Mouse (Mus musculus) olfactory bulb, adult 2 months (tissue): Measurements from ENCODE around the gene Gm42957.

Experiments
- CTCF ChIP-seq: fragments of 200-500 bp; IDR thresholded peaks from 2 replicates; pipeline ENCODE4 v1.5.1; 2012; ENCODE audit warnings: low read depth, mild to moderate bottlenecking, low read length, moderate library complexity; ENCODE audit not compliant: insufficient read depth
- POLR2A ChIP-seq: fragments of 200-500 bp; IDR thresholded peaks from 2 replicates; pipeline ENCODE4 v1.6.1; 2012; ENCODE audit warnings: mild to moderate bottlenecking, low read depth, low read length, moderate library complexity; ENCODE audit not compliant: insufficient read depth

DNA sequence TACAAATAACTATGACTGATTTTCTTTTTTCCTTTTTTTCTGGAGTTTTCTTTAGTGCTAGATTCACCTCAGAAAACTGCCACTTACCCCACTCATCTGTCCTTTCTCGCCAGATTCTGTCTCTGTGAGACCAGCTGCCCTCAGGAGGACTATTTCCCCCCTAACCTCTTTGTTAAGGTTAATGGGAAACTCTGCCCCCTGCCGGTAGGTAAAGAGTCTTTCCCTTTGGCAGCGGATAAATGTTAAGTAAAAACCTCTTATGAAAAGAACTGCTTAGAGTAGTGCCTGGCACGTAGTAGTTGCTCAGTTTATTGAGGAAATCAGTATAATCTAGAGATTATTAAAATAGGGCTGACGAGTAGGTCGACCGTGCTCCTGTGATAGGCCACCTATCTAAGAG, 65.1 kb downstream of the Gm42957 start:
- TF ChIP-seq CTCF (no peak), POLR2A (no peak)
